Mouse (Mus musculus) intestine, postnatal 0 days (tissue): ENCODE measurements at regions not wholly inside any gene's neighbourhood (a gene's known extent, or its start where the extent isn't known, plus 50 kb on each side); places are given as distances from the start of the nearest gene placed in this dataset.
A peak's percentile ranks its signal among the peaks of the same experiment; 100 is the strongest.

ENCODE experiments used
- ATAC-seq: fragments of 200-750 bp; cut with Nextera tagmentation; 2 replicates; pipeline ENCODE4 v1.8.0; 2017; ENCODE audit warnings: mild to moderate bottlenecking, moderate TSS enrichment, moderate library complexity
- H3K27ac ChIP-seq: fragments of 300-500 bp; sonication (generic); 2 replicates; pipeline ENCODE4 v1.5.1; 2014; ENCODE audit warnings: mild to moderate bottlenecking, low read depth, low read length, moderate library complexity
- H3K27me3 ChIP-seq: fragments of 300-500 bp; sonication (generic); replicated peaks from 2 replicates; pipeline ENCODE4 v1.6.1; 2014; ENCODE audit warnings: low read length, mixed read lengths; ENCODE audit not compliant: control insufficient read depth, insufficient read depth
- H3K36me3 ChIP-seq: fragments of 300-500 bp; sonication (generic); 2 replicates; pipeline ENCODE4 v1.6.1; 2014; ENCODE audit warnings: mild to moderate bottlenecking, moderate library complexity; ENCODE audit not compliant: control insufficient read depth, insufficient read depth
- H3K4me1 ChIP-seq: fragments of 300-500 bp; sonication (generic); replicated peaks from 2 replicates; pipeline ENCODE4 v1.6.1; 2014; ENCODE audit warnings: antibody characterized with exemption, low read length, mixed read lengths; ENCODE audit not compliant: control insufficient read depth, insufficient read depth
- H3K4me2 ChIP-seq: fragments of 300-500 bp; sonication (generic); replicated peaks from 2 replicates; pipeline ENCODE4 v1.6.1; 2014; ENCODE audit warnings: low read depth, mild to moderate bottlenecking, moderate library complexity
- H3K4me3 ChIP-seq: fragments of 300-500 bp; sonication (generic); 2 replicates; pipeline ENCODE4 v1.5.1; 2014; ENCODE audit warnings: low read depth, low read length
- H3K9ac ChIP-seq: fragments of 300-500 bp; sonication (generic); 2 replicates; pipeline ENCODE4 v1.6.1; 2014; ENCODE audit warnings: mild to moderate bottlenecking, low read depth, low read length
- H3K9me3 ChIP-seq: fragments of 300-500 bp; sonication (generic); 2 replicates; pipeline ENCODE4 v1.6.1; 2016; ENCODE audit warnings: mixed run types; ENCODE audit not compliant: control insufficient read depth
- CTCF ChIP-seq: sonication (generic); IDR thresholded peaks from 2 replicates; pipeline ENCODE4 v1.5.1; 2016; ENCODE audit warnings: low read depth, mild to moderate bottlenecking, control low read depth, antibody characterized with exemption, moderate library complexity
- WGBS: fragments of 180-500 bp; shearing (Covaris S2); extraction: QIAGEN DNeasy Blood & Tissue Kit; methylation state at CpG from one replicate; pipeline ENCODE4 v1.1.7; 2014; 5-methylcytosine and 5-hydroxymethylcytosine counted together

DNA sequence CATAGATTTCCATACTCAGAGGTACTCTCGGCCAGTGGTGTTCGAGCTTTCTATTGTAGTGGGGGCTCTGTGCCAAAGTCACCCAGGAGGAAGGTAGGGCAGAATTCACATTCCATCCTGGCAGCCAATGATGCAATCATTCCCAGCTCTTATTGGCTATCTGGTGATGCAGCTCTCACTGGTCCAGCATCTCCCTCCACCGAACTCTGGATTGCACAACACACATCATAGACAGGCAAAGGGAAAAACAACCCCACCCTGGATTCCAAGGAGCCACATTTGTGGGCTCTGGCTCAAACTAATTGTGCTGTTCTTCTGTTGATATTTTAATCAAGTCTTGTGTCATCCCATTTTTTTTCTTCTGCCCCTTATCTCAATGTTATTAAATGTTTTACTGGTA is 413.6 kb downstream of the Nedd1 start:
- TF ChIP-seq CTCF: no peak
- WGBS: 91% methylated on average over 3 of the region's 3 CpGs
- H3K9me3 ChIP-seq: no peaks in the 10 kb centered on the region

DNA sequence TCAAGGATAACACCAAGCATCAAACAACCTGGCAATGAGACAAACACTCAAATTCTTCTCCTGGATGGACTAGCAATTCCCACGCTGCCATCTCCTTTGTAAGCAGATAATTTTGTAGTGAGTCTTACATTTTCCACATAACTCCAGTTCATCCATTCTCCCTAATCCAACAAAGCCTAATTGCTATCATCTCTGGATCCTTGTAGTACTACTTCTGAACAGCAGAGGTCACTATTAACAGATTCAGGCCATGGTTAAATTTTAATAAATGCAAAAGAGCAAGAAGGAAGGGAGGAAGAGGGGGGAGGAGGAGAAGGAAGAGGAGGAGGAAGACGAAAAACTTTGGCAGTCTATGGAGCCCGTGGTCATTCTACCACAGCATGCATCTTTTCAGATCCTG is 414.4 kb downstream of the Nedd1 start:
- H3K27me3 ChIP-seq: no peaks in the 10 kb centered on the region
- no peak for ATAC-seq
- no peak overlapping the region for H3K4me3 ChIP-seq
- H3K4me1 ChIP-seq: no peaks in the 10 kb centered on the region
- peak; percentile 76 for TF ChIP-seq CTCF
- no peaks in the 10 kb centered on the region for H3K36me3 ChIP-seq
- no peaks in the 10 kb centered on the region for H3K9me3 ChIP-seq
- no peak overlapping the region for H3K27ac ChIP-seq
- no peak overlapping the region for H3K4me2 ChIP-seq
- WGBS: 31% methylated on average over 3 of the region's 3 CpGs
- no peak overlapping the region for H3K9ac ChIP-seq

More for the DNA sequence above, 413.6 kb downstream of the Nedd1 start:
- no peaks in the 10 kb centered on the region for H3K27me3 ChIP-seq
- H3K9ac ChIP-seq: no peak overlapping the region
- no peak overlapping the region for H3K27ac ChIP-seq
- H3K4me1 ChIP-seq: no peaks in the 10 kb centered on the region
- H3K4me3 ChIP-seq: no peak overlapping the region
- ATAC-seq: no peak
- H3K36me3 ChIP-seq: no peaks in the 10 kb centered on the region
- no peak overlapping the region for H3K4me2 ChIP-seq

GRCm38 (mm10) chr10:92298693-92299092 is 423.5 kb downstream of the Nedd1 start:
- Histone ChIP-seq H3K36me3 (no peaks in the 10 kb centered on the region), H3K4me2 (no peak overlapping the region), H3K4me3 (no peak overlapping the region), H3K9ac (no peak overlapping the region), H3K4me1 (no peaks in the 10 kb centered on the region), H3K27ac (no peak overlapping the region), H3K9me3 (no peaks in the 10 kb centered on the region), H3K27me3 (no peaks in the 10 kb centered on the region)
- ATAC-seq: no peak
- no peak for TF ChIP-seq CTCF
- WGBS: 70% methylated on average over 13 of the region's 13 CpGs

- Histone ChIP-seq H3K27me3 (no peaks in the 10 kb centered on the region), H3K4me3 (no peak overlapping the region), H3K27ac (no peak overlapping the region), H3K4me1 (no peaks in the 10 kb centered on the region), H3K9ac (no peak overlapping the region), H3K9me3 (no peaks in the 10 kb centered on the region), H3K36me3 (no peaks in the 10 kb centered on the region), H3K4me2 (no peak overlapping the region)
- 80% methylated on average over 4 of the region's 4 CpGs for WGBS
- ATAC-seq: no peak
- no peak for TF ChIP-seq CTCF
These were observed 425.4 kb downstream of the Nedd1 start for GRCm38 (mm10) chr10:92296837-92297236.

GRCm38 (mm10) chr10:92296303-92296702 is 425.9 kb downstream of the Nedd1 start:
- no peak overlapping the region for H3K4me2 ChIP-seq
- no peak for ATAC-seq

DNA sequence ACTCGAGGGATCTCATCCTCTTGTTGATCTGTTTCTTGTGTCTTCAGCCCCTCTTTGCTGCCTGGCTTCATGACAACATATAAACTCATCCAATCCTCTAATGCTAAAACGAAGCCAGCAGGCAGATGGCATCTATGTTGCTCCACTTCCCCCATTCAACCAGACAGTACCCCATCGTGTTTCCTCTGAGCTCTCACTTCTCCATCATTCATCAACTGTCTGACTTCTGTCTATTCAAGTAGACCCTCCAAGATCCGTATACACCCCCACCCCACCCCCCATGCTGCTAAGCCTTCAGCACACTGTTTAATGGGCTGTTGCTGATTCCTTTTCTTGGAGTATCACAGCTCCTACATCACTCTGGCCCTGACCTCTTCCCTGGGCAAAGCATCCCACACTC is 429.0 kb downstream of the Nedd1 start:
- H3K27me3 ChIP-seq: no peaks in the 10 kb centered on the region
- H3K36me3 ChIP-seq: no peaks in the 10 kb centered on the region
- H3K9me3 ChIP-seq: no peaks in the 10 kb centered on the region
- no peak for ATAC-seq
- TF ChIP-seq CTCF: no peak
- no peak overlapping the region for H3K27ac ChIP-seq
- 53% methylated on average over 4 of the region's 4 CpGs for WGBS
- no peaks in the 10 kb centered on the region for H3K4me1 ChIP-seq
- H3K9ac ChIP-seq: no peak overlapping the region
- H3K4me2 ChIP-seq: no peak overlapping the region
- no peak overlapping the region for H3K4me3 ChIP-seq

More at GRCm38 (mm10) chr10:92296303-92296702, 425.9 kb downstream of the Nedd1 start:
- Histone ChIP-seq H3K27ac (no peak overlapping the region), H3K9ac (no peak overlapping the region), H3K27me3 (no peaks in the 10 kb centered on the region), H3K36me3 (no peaks in the 10 kb centered on the region), H3K9me3 (no peaks in the 10 kb centered on the region), H3K4me3 (no peak overlapping the region), H3K4me1 (no peaks in the 10 kb centered on the region)
- 91% methylated on average over 9 of the region's 9 CpGs for WGBS
- TF ChIP-seq CTCF: no peak

- Histone ChIP-seq H3K27ac (no peak overlapping the region), H3K9me3 (no peaks in the 10 kb centered on the region), H3K27me3 (no peaks in the 10 kb centered on the region), H3K4me3 (no peak overlapping the region), H3K9ac (no peak overlapping the region), H3K4me1 (no peaks in the 10 kb centered on the region), H3K4me2 (no peak overlapping the region), H3K36me3 (no peaks in the 10 kb centered on the region)
- no peak for ATAC-seq
- 61% methylated on average over 5 of the region's 5 CpGs for WGBS
- no peak for TF ChIP-seq CTCF
These were observed 433.0 kb downstream of the Nedd1 start for GRCm38 (mm10) chr10:92289230-92289629.
